Mouse (Mus musculus): ENCODE data around the gene Mfsd4b5.
"Not testable (repeated sequence)": the region's sequence is repeated elsewhere in the genome, so short reads cannot be mapped to it uniquely, and the experiment has no call there.

- TF ChIP-seq CTCF (IDR thresholded peaks at IDR 0.05; ENCODE audit: low read depth, low read length); GATA1 (IDR thresholded peaks at IDR 0.05; ENCODE audit: borderline replicate concordance, low read length); TAL1 (conservative IDR thresholded peaks at IDR 0.05; ENCODE audit: low read depth, low read length): not testable (repeated sequence)
Observed at GRCm38 (mm10) chr10:40008847-40009246, 22.4 kb upstream of the Mfsd4b5 start.
